Mouse (Mus musculus) right cerebral cortex, postnatal 25 days (tissue): ENCODE measurements around the gene Slx4ip.

Experiments used
- DNase-seq: peaks from one replicate; pipeline ENCODE4 v3.0.0; 2022

Slx4ip gene

GRCm38 (mm10) chr2:137067479-137068110 lies 176.6 kb downstream of the Slx4ip start:
- no peak for DNase-seq

DNA sequence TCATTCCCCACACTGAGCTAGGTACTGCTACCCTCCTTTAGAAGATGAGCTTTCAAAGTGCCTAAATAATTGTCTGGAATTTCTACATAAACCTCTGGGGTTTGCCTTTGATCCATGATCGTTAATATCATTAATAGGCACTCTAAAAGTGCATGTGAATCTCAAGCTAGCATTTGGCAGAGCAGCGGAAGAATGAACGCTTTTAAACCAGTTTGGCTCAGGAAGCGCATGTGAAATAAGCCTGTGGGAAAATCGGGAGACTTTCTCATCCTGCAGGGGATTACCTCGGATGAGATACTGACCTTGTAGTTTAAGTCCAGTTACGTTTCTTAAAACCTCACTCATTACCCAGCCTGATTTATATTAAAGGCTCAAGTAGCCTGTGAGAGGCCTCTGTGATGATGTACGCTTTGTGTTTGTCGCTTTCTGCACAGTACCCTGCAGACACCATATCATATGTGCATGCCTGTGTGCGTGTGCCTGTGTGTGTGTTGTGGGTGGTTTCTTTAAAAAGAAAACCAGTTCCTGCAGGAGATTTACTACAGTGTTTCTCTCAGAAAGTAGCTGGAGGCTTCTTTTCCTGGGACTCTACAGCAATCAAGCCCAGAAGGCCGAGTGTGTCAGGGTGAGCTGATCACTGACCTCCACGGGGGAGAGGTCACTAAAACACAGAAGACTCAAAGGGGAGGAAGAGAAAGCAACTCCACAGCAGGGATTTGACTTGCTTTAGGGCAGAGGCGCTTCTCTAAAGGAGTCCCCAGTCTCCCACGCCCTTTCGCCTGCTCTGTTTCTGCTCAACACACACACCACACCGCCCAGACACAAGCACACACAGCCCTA lies 182.7 kb downstream of the Slx4ip start:
- peak; percentile 16 for DNase-seq

- no peak for DNase-seq
Observed at GRCm38 (mm10) chr2:137074313-137074620, 183.2 kb downstream of the Slx4ip start.

- DNase-seq, result no peak
Observed at GRCm38 (mm10) chr2:137078771-137079170, 187.8 kb downstream of the Slx4ip start.

DNA sequence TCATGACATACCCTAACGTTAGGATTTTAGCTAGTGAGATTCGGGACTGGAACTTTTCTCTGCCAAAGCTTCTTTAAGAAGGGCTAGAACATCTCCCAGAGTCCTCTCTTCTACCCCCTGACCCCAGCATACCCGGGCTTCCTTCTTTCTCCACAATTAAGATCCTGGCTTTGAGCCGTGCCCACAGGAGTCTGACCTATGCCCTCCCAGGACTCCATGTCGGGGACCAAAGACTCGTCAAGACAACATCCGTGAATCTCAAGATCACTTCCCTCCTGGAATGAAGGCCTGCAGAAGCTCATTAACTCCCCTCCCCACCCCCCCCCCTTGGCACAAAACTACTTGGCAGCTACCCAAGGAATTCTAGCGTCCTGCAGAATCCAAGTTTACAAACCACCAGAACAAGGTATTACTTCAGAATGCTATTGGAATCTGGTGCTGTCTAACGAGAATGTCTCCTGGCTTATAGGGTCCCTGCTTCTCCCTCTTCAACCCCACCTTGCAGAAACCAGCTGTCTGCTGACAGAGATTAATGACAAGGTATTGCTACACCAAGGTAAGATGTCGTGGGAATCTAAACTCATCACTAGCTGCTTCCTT lies 188.8 kb downstream of the Slx4ip start:
- no peak for DNase-seq

GRCm38 (mm10) chr2:137080468-137080867 lies 189.4 kb downstream of the Slx4ip start:
- no peak for DNase-seq

- no peak for DNase-seq
Observed at GRCm38 (mm10) chr2:137081001-137081400, 190.0 kb downstream of the Slx4ip start.

DNA sequence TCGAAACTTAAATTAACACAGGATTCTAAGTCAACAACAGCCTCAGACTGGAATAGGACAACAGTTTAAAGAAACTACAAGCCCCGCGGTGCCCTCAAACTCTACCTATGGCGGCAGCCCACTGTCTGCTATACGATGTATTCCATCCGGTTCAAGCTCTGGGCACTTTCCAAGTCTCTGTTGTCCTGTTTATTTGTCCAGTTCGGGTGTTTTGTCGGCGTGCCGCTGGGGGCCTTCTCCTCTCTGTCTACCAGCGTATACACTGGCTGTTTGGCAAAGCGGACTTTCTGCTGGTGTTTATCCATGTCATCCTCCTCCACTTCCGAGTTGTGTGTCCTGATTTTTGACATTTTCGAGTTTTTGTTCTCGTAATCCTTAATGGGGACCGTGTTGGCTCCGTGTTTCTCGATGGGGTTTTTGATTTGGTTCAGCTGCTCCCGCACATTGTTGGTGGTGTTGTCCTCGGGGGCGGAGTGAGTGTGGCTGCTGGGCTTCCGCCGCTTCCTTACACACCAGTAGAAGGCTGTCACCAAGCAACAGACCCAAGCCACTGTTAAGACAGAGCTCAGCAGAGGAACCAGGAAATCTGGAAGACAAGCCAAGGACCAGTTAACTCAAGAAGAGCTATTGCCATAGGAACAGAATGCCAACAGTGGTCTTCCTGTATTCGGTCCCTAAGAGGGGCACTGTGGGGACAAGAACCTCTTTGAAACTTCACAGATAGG lies 192.0 kb downstream of the Slx4ip start:
- peak; percentile 38 for DNase-seq

DNA sequence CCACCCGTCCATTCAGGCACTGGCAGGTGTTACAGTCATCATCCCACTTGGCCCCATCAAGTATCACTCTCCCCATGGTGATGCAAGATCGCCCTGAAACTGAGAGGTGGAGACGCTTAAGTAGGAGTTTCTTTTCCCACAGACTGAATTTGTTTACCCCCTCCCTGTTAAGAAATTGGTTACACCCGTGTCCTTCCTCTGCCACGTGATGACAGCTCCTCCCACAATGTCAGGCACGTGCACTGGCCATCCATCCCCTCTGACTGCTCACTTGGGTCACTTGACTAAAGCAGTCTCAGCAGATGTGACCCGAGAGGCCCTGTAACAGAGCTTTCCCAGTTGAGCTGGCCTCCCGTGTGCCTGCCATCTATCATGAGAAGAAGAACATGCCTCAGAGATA lies 194.2 kb downstream of the Slx4ip start:
- DNase-seq, result no peak

- no peak for DNase-seq
Observed at GRCm38 (mm10) chr2:137086621-137087395, 195.8 kb downstream of the Slx4ip start.

DNA sequence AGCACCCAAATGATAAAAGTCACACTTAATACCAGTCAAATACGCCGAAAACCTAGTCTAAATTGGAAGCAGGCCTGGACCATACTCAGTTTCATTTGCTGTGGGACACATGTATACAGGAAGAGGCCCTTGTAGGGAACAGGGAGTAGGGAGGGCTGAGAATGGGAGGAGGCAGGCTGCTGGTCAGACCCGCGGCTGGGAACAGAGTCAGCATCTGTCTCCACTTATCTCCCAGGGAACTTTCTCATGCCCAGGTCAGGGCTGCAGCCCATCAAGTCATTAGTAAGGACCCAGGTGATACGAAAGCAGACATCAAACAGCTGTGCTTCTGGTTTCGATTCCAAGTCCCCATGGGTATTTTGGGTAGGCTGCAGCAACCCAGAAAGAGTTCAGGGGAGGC lies 196.7 kb downstream of the Slx4ip start:
- DNase-seq, result no peak

DNA sequence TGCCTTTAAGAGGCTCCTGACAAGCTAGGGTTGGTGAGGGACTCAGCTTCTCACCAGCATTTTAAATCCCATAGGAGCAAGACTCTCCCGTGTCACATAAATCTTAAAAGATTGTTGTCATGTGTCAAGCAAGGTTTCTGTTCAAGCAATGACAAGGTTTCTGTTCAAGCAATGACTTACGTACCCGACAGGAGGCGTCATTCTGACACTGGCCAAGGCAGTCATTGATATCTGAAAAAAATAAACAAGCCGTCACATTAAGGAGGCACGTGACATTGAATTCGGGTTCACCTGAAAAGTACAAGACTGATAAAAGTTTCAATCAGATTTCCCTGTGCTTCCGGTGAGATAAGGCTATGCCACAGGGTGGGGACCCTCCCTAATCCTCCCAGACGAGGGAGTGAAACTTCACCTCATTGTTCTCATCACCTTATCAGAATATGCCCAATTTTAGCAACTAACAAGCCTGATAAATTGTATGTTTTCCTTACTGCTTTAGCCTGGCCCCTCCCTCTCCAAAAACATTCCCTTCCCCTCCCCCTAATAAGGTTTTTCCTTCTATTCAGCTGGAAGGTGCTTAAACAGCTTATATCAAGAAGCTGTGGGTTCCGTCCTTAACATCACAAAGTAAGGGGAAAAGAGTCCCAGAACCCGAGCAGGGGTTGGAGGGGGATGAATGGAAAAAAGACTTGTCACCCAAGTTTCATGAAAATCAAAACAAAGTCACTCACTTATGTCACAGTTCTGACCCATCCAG lies 200.9 kb downstream of the Slx4ip start:
- DNase-seq, result no peak

DNA sequence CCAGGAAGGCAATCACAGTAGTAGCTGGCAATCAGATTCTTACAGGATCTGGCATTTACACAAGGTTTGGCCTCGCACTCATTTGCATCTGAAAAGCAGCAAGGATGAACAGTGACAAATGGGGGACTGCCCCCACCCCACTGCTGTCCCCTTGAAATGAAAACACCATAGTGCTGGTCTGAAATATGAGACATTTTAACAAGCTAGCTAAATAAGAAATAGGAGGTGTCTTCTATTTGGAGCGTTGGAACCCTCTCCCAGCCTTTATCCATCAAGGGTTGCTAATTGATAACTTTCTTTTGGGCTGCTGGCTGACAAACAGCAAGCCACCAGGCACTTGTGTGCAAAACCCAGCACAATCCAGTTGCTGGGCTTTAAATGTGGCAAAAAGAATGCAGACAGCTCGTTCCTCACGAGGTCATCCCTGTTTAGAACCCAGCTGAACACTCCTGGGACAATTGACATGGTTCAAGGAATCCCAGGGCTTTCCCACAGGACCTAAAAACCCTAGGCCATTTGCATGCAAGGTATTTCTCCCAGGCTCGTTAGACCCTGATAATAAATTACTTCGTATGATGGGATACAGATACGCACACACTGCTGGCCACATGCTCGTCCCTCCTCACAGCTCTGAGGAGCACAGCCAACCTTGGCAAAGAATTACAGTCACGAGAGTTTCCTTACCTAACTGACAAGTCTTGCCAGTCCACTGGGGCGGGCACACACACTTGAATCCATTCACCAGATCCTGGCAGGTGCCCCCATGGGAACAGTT lies 201.7 kb downstream of the Slx4ip start:
- no peak for DNase-seq

DNA sequence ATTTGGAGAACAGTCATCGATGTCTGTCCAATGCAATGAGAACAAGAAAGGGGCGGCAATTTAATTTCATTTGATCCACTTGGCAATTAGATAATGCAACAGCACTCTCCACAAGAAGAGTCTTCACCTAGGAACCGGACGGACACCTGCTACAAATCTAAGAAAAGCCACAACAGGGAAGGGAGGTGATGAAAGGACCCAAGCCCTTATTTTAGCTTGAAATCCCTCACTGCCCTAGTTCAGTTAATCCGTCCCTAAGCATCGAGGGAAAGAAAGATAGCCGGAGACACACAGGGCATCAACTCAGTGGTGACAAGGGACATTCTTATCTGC lies 202.2 kb downstream of the Slx4ip start:
- no peak for DNase-seq

- DNase-seq, result no peak
Observed at GRCm38 (mm10) chr2:137094301-137094700, 203.3 kb downstream of the Slx4ip start.

DNA sequence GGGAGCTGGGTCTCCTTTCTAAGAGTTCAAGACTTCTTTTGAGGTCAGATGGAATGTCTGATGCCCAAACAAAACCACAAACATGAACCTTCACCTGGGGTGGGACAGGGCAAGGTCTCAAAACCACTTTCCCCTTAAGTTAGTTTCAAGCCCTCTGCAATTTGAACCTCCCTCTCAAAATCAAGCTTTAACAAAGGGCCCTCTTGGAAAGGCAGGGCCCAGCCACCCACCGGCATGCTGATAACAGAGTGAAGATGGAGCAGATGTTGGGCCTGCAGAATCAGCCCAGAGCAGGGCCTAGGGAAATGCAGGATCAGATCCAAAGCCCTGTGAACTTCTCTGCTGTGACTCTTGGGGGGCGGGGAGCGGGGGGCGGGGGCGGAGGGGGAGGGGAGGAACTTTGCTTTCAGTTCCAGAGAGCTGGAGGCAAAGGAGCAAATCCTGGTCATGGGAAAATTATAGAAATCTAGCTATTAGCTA lies 206.0 kb downstream of the Slx4ip start:
- DNase-seq, result no peak

GRCm38 (mm10) chr2:137098269-137099035 lies 207.4 kb downstream of the Slx4ip start:
- no peak for DNase-seq

DNA sequence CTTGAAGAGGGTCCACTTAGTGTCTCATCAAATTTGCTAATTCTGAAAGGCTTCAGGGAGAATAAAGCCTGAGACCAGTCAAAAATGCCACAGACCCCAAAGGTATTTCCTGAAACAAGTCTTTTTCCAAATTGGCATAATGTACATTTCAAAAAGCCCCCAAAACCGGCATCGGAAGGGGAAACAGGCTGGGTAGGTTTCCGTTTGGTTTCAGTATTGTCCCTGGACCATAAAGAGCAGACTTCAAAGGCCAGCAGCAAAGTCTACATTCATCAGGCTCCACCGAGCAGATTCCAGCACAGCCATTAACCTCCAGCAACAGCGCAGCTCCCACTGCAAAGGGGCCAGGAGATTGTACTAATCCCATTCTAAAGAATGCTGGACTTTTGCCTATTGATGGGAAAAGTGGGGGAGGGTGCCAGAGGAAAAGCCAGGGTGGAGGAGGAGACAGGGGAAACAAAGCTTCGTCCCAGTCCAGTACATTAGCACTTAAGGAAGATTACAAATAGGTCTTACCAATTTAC lies 208.3 kb downstream of the Slx4ip start:
- DNase-seq, result no peak

- no peak for DNase-seq
Observed at GRCm38 (mm10) chr2:137101074-137101473, 210.1 kb downstream of the Slx4ip start.

- no peak for DNase-seq
Observed at GRCm38 (mm10) chr2:137107203-137107602, 216.2 kb downstream of the Slx4ip start.
